Mouse (Mus musculus) small intestine, adult 2 months (tissue): ENCODE results near the gene Actn4.

Source experiments
- CTCF ChIP-seq: fragments of 200-500 bp; IDR thresholded peaks from 2 replicates; pipeline ENCODE4 v1.5.1; 2012; ENCODE audit warnings: low read depth, mild to moderate bottlenecking, control low read depth, inconsistent platforms, low read length, moderate library complexity, mixed read lengths; ENCODE audit not compliant: insufficient replicate concordance, insufficient read length; ENCODE audit errors: extremely low read depth
- POLR2A ChIP-seq: fragments of 200-500 bp; IDR thresholded peaks from 2 replicates; pipeline ENCODE4 v1.6.1; 2012; ENCODE audit warnings: low read depth, mild to moderate bottlenecking, control low read depth, inconsistent platforms, low read length, moderate library complexity

DNA sequence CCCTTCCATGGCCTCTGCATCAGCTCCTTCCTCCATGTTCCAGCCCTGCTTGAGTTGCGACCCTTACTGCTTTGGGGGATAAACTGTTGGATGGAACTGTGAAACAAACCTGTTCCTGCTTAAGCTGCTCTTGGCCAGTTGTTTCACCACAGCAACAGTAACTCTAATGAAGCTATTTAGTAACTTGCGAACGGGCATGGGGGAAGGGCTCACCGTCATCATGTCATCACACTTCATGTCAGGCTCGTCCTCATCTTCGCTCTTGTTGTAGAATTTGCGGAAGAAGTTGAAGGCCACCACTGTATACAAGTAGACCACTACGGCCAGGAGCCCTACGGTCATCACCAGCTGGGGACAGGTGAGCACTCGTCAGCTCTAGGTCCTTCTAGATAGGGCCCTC is 46.0 kb upstream of the Actn4 start:
- no peak for TF ChIP-seq CTCF
- TF ChIP-seq POLR2A = no peak
